Mouse (Mus musculus) bone marrow macrophage, adult 2 months (primary cell): ENCODE data around the gene Rab3il1.

Experiments used
- CTCF ChIP-seq: IDR thresholded peaks from 2 replicates; pipeline ENCODE4 v1.5.1; 2012; ENCODE audit warnings: low read depth, mild to moderate bottlenecking, low read length, moderate library complexity
- POLR2A ChIP-seq: IDR thresholded peaks from 2 replicates; pipeline ENCODE4 v1.6.1; 2012; ENCODE audit warnings: mild to moderate bottlenecking, low read depth, low read length, borderline replicate concordance

- TF ChIP-seq CTCF: no peak
- no peak for TF ChIP-seq POLR2A
Observed at GRCm38 (mm10) chr19:10082105-10082504, 80.6 kb downstream of the Rab3il1 start.
